9 mouse cellular contexts compared by ENCODE assay signal in genomic region chr14:25608618-25609017, GRCm38 (mm10).
DNase-seq lines count a peak whose midpoint lies in the region; ATAC-seq and TF ChIP-seq lines count a peak whose summit lies in the region.
"Had no signal": no experiment of that assay in that cellular context is flagged by ENCODE, and none has a peak within 500 bp of the region (broad histone marks: within the 10 kb centered on the region; RNA-seq: fewer than 3 reads in every experiment).

No protein-coding gene starts in this region.

- intact Hi-C loops in heart, postnatal 14 days (cut with DNase I) = loop anchor here (5.0 kb wide), 1 partner anchor 34 kb away; no protein-coding TSS in a partner anchor

- no peak for ATAC-seq in heart, postnatal 0 days (ENCODE audit: insufficient read depth, low read depth)
- no peak for ATAC-seq in intestine, embryonic 14.5 days (replicated peaks; ENCODE audit: low FRiP score, low TSS enrichment, low read depth)
- no peak for ATAC-seq in neural tube, embryonic 13.5 days (ENCODE audit: low read depth)
- no peak for ATAC-seq in megakaryocyte-erythroid progenitor cell, adult 5-6 weeks (replicated peaks; ENCODE audit: low FRiP score, low TSS enrichment, poor library complexity, severe bottlenecking)

- no peaks in the 10 kb centered on the region for H3K27me3 ChIP-seq in heart, postnatal 0 days (ENCODE audit: control insufficient read depth, insufficient read depth, low read length)
- no peaks in the 10 kb centered on the region for H3K27me3 ChIP-seq in intestine, embryonic 14.5 days (replicated peaks; ENCODE audit: control insufficient read depth, insufficient read depth, low read length)
- no peaks in the 10 kb centered on the region for H3K27me3 ChIP-seq in neural tube, embryonic 13.5 days
- H3K27me3 ChIP-seq: Patski had no signal

- no peak for TF ChIP-seq EP300 in heart, postnatal 0 days (IDR thresholded peaks at IDR 0.05; ENCODE audit: low read depth)

- H3K27ac ChIP-seq in heart, postnatal 0 days (ENCODE audit: low read depth) = peak overlapping the region; percentile 90
- H3K27ac ChIP-seq in intestine, embryonic 14.5 days (ENCODE audit: low read depth) = peak overlapping the region; percentile 93
- H3K27ac ChIP-seq in neural tube, embryonic 13.5 days (replicated peaks) = peak overlapping the region; percentile 100

- H3K4me1 ChIP-seq in heart, postnatal 0 days (ENCODE audit: control insufficient read depth, insufficient read depth) = peaks cover 61% of the 10 kb centered on the region
- peaks cover 59% of the 10 kb centered on the region for H3K4me1 ChIP-seq in intestine, embryonic 14.5 days (replicated peaks; ENCODE audit: control insufficient read depth, insufficient read depth, low read length)
- H3K4me1 ChIP-seq in neural tube, embryonic 13.5 days (replicated peaks) = peaks cover 93% of the 10 kb centered on the region

- DNase-seq in heart, postnatal 0 days (ENCODE audit: low spot score) = peak; percentile 7
- DNase-seq in heart, postnatal 14 days = no peak
- DNase-seq in brain, adult 2 months (ENCODE audit: low read depth, low spot score) = peak; percentile 41
- peak; percentile 65 for DNase-seq in intestine, embryonic 14.5 days (ENCODE audit: low spot score)
- DNase-seq in cerebellum, adult 9-11 months = no peak
- DNase-seq in spleen, postnatal 10 days (ENCODE audit: low spot score in 2 of 2) = no peak

- 0 out of 2 replicates have a peak, but pooled peaks cover 7% of the 10 kb centered on the region for H3K36me3 ChIP-seq in heart, postnatal 0 days (replicated peaks; ENCODE audit: control insufficient read depth, insufficient read depth, low read length)
- H3K36me3 ChIP-seq in intestine, embryonic 14.5 days (ENCODE audit: control insufficient read depth, insufficient read depth, low read length) = no peaks in the 10 kb centered on the region
- peaks cover 4% of the 10 kb centered on the region; the same call in 1 of the 2 replicates for H3K36me3 ChIP-seq in neural tube, embryonic 13.5 days

- WGBS in heart, postnatal 0 days = 16% methylated on average over 4 of the region's 4 CpGs
- 21% methylated on average over 4 of the region's 4 CpGs for WGBS in intestine, embryonic 14.5 days
- WGBS in neural tube, embryonic 13.5 days = 7% methylated on average over 4 of the region's 4 CpGs

- H3K9me3 ChIP-seq in heart, postnatal 0 days (replicated peaks; ENCODE audit: control insufficient read depth, low read length) = no peaks in the 10 kb centered on the region
- H3K9me3 ChIP-seq in intestine, embryonic 14.5 days (ENCODE audit: control insufficient read depth, low read length) = no peaks in the 10 kb centered on the region
- H3K9me3 ChIP-seq in neural tube, embryonic 13.5 days = no peaks in the 10 kb centered on the region

- peak overlapping the region; percentile 81 for H3K4me3 ChIP-seq in heart, postnatal 0 days (ENCODE audit: low read depth, low read length)
- H3K4me3 ChIP-seq in intestine, embryonic 14.5 days (ENCODE audit: low read depth, low read length) = peak overlapping the region; percentile 65
- peak overlapping the region; percentile 82 for H3K4me3 ChIP-seq in neural tube, embryonic 13.5 days

- no peak for TF ChIP-seq CTCF in heart, postnatal 0 days (IDR thresholded peaks at IDR 0.05; ENCODE audit: low read depth)

- H3K4me2 ChIP-seq in heart, postnatal 0 days (ENCODE audit: low read depth, low read length) = peak overlapping the region; percentile 100
- H3K4me2 ChIP-seq in intestine, embryonic 14.5 days (ENCODE audit: low read length) = peak overlapping the region; percentile 98
- peak overlapping the region; percentile 99 for H3K4me2 ChIP-seq in neural tube, embryonic 13.5 days

- H3K9ac ChIP-seq in heart, postnatal 0 days (replicated peaks; ENCODE audit: low read depth, low read length) = peak overlapping the region; percentile 82
- H3K9ac ChIP-seq in intestine, embryonic 14.5 days (ENCODE audit: low read length) = peak overlapping the region; percentile 82
- peak overlapping the region; percentile 99 for H3K9ac ChIP-seq in neural tube, embryonic 13.5 days

Comparison
In these comparisons a context has a peak if more than half of its experiments do, and no peak if none do; other contexts are left out.
1. DNase-seq: peak in heart, postnatal 0 days (single experiment), brain, adult 2 months (single experiment) and intestine, embryonic 14.5 days (single experiment); none in heart, postnatal 14 days (0 of 2), cerebellum, adult 9-11 months (single experiment) and spleen, postnatal 10 days (0 of 2).
2. Peak in every context shown above with its lines, with median percentiles within 50 percentile points of each other: H3K27ac ChIP-seq, H3K4me2 ChIP-seq, H3K4me3 ChIP-seq and H3K9ac ChIP-seq.